Mouse (Mus musculus) inflammation-experienced regulatory T-cells, adult 16 weeks (primary cell): ENCODE data around the gene Gm8332. TPM values are rescaled to one million over a fixed set of nuclear protein-coding genes. Genes with fewer than 3 reads are reported as not detected.

Experiments used
- polyA plus RNA-seq: library from polyadenylated mRNA; unstranded; fragments of 100-300 nt; shearing (Covaris generic); gene quantifications from one replicate; pipeline ENCODE4 v1.2.1, GENCODE M21; 2017

The Gm8332 gene
- polyA plus RNA-seq, result not detected

GRCm38 (mm10) chr12:88250000-88250399 lies at the start of gene Gm8332:
Gm8332 (minus strand) TSS chr12:88250100.

GRCm38 (mm10) chr12:88274400-88274799 lies 24.5 kb upstream of the Gm8332 start, which contains the start of gene Gm5662:
Gm5662 (minus strand) TSS chr12:88274500.

Other genes with a start within 250 kb of the Gm8332 start
- gene Gm2075, start 238.3 kb downstream of the Gm8332 start, polyA plus RNA-seq, result not detected
- gene Gm6803, start 231.3 kb downstream of the Gm8332 start, polyA plus RNA-seq, result not detected
- gene Gm2056, start 223.1 kb downstream of the Gm8332 start, polyA plus RNA-seq, result not detected
- gene Gm16368, start 166.4 kb downstream of the Gm8332 start, polyA plus RNA-seq, result not detected
- gene Gm10436, start 68.0 kb downstream of the Gm8332 start, polyA plus RNA-seq, result not detected
- not detected for gene Gm5662, start 24.4 kb upstream of the Gm8332 start, polyA plus RNA-seq
- gene Gm5039, start 73.9 kb upstream of the Gm8332 start, polyA plus RNA-seq, result not detected
- gene Adck1, start 110.5 kb upstream of the Gm8332 start, polyA plus RNA-seq, result 24.6 TPM